Mouse (Mus musculus): ENCODE measurements at regions not wholly inside any gene's neighbourhood (a gene's known extent, or its start where the extent isn't known, plus 50 kb on each side); places are given as distances from the start of the nearest gene placed in this dataset.

DNA sequence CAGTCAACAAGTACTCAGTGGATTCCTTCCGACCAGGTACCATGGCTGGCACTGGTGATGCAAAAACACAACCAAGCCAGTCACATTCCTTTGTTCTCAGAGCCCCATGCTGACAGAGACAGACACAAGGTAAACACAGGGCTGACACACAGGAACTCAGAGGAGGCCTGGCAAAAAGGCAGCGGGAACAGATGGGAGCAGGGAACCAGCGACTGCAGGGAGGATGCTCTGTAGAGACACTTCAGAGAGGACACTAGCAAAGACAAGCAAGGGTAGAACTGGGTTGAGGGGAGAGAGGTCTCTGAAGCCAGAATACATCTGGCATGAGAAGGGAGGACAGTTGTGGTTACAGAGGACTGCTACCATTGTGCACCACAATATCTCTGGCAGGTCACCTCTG lies 133.6 kb downstream of the Tex36 start:
- DNase-seq, result no peak

DNA sequence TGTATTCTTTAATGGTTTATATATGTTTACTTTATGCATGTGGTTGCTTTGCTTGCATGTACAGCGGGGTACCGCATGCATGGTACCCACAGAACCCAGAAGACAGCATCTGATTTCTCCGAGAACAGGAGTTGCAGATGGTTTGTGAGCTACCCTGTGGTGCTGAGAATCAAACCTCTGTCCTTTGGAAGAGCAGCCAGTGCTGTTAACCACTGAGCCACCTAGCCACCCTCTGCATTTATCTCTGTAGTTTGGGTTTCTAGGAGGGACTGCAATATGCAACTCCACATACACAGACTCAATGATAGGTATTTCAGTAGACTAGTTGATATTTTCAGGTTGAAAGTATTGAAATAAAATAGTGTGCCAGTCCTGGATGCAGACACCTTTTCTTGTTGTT lies 134.4 kb downstream of the Tex36 start:
- no peak for DNase-seq

DNA sequence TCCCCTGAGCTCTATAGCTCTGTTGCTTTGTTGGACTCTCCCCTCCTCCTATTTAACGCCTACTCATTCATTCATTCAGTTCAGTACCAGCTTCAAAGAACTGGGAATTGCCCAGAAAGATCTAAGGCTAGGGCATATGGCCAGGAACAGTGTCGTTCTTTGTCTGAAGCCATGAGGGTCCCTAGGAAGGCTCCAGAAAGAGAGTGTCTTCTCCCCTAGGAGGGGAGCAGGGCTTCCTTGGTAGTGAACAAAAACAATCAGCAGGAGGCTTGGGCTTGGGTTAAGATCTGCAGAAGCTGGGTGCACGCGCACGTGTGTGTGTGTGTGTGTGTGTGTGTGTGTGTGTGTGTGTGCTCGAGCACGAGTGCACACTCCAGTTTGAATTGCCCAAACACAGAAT lies 142.7 kb downstream of the Tex36 start:
- no peak for DNase-seq

DNA sequence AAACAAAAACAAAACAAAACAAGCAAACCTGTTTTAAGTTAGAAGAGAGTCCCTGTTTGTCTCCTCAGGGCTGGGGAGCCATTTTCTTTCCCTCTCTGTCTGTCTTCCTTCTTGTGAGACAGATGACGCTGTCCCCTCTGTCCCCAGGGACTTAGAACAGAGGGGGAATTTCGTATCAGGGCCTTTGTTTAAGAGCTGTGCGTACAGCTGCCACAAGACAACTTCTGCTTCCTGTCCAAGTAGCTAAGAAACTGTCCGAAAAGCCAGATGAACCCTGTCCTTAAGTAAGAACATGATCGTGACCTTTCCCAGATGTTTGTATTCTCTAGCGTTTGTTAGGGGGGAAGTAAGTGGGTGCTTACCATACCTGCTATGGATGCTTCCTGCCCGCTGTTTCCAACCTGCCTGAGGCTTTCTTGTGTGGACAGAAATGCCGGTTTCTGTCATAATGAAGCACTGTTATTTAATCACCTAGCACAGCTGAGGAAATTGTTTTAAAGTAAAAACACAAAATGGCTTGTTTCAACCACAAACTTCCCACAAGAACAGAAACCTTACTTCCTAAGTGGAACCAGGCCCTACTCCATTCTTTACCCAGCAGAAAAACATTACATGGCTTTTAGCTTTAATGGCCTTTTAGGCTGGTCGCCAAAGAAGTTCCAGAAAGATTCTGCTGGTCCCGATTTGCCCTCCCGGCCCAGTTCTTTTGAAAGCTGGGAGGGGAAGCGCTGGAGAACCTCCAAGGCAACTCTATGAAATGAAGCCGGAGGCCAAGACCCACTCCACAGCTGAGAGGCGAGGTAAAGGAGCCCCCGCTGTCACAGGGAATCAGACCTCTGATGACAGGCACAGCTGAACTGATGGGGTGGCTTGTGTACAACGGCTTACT lies 144.3 kb downstream of the Tex36 start:
- DNase-seq, result no peak

DNA sequence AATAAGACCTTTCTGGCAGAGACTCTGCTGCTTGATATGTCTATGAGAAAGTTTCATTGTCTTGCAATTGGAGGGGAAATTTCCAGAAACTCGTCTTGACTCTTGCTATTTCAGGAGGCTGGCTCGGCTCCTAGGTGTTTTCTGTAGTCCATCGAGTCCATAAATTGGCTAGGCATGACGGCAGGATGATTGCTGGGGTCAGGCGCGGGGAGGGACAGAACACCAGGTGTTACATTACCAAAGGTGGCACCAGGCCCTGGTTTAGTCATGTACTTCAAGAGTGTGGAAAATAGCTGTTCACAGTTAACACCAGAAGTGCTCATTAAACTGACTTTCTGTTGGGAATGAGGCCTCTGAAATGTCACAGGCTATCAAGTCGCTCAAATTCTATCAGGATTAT lies 151.7 kb downstream of the Tex36 start:
- DNase-seq, result no peak

DNA sequence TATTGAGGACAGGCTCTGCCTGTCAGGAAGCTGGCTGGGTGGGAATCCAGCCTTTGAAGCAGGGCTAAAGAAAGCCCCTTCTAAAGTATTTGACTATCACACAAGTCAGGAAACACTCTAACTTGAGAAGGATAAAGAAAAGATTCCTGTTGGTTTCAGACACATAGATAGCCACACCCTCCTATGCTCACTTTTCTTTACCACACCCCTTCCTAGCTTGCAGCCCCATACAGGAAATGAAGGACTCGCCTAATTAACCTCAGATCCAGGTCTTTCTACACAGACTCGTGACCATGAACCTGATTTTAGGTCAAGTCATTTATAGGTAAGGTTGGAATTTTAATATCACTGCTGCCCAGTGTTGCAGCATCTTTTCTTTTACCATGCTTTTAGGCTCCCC lies 154.9 kb downstream of the Tex36 start:
- no peak for DNase-seq

DNA sequence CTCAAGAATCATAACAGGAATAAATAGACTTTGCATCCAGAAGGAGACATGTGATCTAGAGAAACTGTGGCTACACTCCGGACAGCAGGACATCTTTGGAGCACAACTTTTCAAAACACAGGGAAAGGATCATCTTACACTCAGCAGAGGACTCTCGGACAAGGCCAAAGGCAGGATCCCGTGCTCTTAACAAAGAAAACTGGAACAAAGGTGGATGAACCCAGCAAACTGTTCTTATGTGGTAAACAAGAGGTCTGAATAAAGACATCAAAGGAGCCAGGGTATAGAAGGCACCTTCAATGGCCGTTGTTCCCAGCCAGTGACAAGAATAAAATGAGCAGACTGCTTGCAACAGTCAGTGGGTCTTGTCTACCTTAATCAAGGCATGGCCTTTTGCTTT lies 160.3 kb downstream of the Tex36 start:
- DNase-seq, result no peak

DNA sequence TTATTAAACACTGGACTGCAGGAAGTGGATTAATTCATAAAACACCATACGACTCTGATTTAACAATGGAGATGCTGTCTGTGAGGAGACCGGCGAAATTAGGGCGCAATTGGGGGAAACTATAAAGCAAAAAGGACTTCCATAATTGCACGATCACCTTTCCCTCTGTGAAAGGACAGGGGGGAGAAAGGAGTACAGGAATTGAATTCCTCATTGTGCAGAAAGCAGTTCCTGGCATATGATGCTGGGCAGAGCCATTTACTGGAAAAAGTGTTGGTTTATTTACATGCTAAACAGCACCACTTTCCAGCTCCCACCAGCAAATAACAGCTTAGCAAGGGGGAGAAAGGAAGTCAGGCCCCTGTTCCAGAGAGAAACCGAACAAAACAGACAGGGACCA lies 160.8 kb downstream of the Tex36 start:
- DNase-seq, result no peak

DNA sequence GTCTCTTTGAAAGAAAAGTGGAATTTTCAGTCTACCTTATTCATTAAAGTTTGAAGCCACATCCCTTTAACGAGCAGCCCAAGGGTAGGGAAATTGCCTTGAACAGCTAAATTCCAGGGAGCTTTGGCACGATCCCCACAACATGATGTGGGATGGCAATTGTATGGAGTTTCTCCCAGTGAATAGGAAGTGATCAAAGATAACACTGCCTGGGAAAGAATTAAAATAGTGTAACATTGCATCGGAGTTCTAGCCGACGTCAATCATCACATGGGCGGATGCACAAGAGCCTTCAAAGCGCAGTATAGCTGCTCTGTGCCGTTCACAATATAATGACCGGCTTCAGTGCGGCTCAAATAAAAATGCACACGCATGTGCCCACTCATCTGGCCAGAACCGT lies 161.2 kb downstream of the Tex36 start:
- no peak for DNase-seq

DNA sequence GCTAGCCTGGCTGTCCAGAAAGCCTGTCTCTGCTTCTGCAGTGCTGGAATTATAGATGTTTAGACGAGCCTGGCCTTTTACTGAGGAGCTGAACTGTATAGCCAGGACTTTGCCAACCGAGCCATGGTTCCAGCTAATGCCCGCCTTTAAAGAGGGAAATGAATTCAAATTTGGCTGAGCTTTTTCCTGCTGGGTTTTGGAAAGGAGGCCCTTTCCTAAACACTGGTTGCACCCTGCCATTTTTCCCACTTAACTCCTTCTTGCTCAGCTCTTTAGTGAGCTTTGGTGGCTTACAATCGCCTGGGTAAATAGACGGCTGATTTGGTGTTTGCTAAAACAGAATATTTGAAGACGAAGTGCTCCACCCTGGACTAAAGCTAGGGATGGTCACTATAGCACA lies 161.9 kb downstream of the Tex36 start:
- DNase-seq, result no peak

DNA sequence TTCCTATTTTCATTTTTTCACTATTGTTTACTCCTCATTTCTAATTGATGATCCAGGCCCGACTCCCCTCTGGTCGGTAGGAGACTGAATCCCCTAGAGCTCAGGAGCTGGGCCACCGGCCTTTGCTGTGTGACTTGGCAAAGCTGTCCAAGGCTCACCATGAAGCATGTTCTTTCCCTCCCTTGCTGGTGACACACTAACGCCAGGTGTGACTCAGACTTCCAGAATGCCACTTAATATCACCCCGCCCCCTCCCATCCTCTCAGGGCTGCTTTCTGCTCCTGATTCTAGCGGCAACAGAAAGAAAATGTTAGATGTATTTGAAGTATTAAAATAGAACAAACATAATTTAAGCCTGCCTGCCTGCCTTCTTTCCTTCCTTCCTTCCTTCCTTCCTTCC lies 163.3 kb downstream of the Tex36 start:
- DNase-seq, result no peak

DNA sequence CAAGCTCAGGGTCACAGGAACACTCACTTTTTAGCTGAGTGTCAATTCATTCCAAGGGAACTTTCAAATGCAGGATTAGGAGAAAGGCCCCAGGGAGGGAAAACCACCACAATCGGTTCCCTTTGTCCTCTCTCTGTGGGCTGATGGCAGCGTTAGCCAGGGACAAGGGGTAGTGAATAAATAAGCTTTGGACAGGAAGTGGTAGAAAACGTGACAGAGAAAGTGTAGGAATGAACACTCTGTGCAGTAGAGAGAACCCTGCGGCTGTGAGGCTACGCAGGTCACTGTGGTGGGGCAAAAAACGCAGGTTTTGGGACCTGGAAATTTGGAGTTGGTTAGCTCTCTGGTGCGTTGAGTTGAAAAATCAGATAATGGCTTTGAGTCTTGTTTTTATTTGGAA lies 164.1 kb downstream of the Tex36 start:
- no peak for DNase-seq

DNA sequence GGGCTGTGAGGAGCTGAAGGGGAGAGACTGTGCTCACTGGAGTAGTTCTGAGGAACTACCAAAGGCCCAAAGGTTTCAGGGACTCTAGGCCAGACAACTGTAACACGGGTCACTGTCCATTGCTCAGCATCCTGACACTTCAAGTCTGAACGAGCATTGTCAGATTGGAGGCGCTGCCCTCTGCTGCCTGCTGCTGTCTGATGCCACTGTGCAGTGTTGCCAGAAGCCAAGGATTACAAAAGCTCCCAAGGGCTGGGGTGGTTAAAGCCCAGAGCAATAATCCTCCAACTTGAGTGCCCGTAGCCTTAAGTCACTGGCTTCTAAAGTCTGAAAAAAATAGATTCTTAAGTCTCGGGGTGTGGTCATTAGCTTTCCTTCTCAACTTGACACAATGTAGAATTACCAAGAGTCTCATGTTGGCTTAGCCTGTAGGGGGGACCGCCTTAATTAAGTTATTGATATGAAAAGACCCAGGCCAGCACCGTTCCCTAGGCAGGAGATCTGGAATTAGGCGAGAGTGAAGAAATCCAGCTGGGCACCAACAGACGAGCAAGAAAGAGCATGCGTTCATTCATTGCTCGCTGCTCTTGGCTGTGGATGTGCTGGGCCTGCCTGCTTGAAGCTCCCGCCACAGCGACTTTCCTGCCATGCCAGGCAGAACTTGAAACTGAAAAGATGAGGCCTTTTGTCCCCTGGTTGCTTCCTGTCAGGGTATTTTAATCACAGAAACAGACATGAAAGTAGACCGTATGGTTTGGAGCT lies 166.2 kb downstream of the Tex36 start:
- no peak for DNase-seq

DNA sequence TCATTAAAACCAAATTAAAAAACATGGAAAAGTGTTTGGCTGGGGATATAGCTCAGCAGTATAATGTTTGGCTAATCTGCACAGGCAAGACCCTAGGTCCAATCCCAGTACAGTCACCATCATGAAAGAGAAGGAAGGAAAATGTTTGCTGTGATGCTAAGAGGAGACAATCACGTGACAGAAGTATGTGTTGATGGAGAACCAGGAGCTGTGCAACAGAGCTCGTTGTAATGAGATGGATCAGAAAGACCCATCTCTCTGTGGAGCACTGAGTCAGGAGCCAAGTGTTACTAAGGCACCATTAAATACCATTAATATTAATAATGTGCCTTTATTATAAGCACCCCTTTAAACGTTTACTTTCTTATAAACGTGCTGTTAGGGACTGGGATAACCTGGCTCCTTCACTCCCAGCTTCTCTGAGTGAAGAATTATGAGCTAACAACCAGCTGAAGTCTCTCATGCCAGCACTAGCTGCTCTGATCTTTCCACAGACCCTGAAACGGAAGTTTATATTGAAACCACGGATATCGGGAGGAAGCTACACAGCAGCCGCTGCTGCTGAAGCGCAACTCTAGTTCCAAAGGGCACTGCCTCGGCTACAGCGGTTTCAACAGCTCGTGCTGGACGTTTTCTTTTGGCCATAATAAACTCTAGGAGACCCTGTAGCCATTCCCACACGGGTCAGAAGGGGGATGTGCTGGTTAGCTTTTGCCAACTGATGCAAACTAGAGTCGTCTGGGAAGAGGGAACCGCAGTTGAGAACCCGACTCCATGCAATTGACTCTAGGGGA lies 167.7 kb downstream of the Tex36 start:
- no peak for DNase-seq

DNA sequence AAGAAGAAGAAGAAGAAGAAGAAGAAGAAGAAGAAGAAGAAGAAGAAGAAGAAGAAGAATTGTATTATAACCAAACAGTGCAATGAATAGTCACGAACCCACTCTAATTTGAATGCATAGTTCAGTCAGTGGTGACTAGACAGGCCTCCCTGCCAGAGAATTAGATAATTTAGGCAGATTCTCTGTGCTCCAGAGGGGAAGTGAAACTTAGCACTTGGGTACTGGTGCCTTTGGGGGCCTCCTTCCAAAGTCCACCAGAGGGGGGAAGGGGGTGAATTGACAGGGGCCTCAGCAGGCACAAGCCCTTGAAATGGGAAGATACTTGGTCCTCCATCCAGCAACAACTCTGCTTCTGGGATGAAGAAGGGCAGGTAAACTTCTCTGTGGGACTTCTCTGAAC lies 169.6 kb downstream of the Tex36 start:
- no peak for DNase-seq

DNA sequence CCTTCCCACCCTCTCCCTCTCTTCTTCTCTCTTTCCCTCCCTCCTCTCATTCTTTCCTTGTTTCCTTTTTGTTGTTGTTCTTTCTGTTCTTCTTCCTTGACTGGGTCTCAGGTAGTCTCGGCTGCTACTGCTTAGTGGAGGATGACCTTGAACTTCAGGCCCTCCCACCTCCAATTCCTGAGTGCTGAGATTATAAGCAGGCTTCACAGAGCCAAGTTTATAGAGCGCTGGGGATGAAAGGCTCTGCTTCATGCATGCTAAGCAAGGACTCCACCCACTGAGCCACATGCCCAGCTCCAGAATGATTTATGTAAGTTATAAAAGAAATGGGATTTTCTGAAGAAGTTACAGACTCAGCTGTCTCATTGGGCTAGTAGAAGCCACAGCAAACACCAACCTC lies 199.9 kb downstream of the Tex36 start:
- DNase-seq, result no peak

DNA sequence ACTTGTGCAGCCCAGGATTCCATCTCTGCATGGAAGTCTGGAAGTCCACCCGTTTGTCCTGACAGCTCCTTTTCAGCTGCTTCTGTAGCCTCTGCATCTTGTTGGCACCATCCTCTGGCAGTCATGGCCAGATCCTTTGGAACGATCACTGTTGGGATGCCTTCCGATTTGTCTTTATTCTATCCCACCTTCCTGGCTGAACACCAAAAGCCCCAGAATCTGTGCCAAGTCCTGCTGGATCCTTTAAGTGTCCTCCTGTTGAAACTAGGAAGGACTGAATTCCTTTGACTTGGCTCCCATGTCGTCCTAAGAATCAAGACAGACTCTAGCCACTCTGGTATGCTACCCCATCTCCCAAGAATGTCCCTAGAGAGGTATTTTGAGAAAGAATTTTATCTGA lies 201.3 kb downstream of the Tex36 start:
- DNase-seq, result no peak

DNA sequence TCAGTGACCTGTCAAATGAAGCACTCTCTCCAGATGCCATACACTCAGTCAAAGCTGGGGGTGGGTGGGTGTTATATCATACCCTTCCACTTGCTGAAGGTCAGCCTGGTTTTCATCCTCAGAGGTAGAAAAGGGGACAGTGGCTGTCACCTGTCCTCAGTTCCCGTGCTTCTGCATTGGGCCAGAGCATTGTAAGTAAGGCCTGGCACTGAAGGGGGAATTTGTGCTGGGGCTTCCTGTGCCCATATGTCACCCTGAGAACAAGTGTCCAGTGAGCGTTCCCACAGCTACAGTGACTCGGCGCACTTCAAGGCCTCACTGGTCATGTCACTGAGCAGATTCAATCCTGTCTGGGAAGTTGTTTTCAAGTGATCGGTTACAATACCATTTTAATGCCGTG lies 213.2 kb downstream of the Tex36 start:
- no peak for DNase-seq

DNA sequence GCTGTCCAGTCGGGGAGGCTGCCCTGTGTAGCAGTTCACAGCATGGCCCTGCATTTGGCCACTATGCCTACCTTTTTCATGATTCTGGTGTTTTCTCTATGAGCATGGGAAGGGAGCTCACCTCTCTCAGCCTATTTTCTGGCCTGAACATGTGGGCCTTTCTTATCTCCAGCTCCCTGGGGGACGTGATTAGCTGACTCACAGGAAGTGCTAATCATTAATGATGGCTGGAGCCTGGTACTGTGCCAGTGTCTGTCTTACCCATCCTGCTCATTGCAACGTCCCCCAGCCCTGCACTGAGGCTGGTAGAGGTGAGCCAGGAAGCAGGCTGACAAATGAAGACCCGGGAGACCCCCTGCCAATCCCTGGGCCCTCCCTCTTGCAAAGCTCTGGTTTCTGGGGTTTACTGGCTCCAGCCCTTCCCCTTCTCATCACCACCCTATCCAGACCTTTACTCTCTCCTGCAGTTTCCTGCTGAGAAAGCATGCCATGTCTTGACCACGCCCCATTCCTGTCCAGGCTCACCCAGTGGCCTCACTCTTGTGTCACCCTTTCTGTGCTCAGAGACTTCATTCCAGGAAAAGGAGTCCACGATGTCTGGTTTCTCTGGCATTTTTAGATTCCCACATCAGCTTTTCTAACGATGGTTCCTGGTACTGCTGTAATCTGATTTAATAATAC lies 219.8 kb downstream of the Tex36 start:
- DNase-seq, result no peak

DNA sequence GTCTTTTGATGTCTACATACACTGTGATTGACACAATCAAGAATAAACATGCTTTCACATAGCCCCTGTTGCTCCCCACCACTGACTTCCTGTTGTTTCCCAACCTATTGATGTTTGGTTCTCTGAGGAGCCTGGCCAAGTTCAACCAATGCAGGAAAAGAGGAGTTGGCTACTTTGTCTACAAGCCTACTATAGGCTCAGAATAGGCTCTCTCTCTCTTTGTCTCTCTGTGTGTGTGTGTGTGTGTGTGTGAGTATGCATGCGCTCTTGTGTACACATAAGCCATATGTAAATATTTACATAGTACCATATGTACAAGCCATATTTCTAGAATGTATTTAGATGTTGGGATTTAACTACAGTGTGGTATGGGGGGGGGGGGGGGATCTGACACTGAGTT lies 222.6 kb downstream of the Tex36 start:
- DNase-seq, result no peak

DNA sequence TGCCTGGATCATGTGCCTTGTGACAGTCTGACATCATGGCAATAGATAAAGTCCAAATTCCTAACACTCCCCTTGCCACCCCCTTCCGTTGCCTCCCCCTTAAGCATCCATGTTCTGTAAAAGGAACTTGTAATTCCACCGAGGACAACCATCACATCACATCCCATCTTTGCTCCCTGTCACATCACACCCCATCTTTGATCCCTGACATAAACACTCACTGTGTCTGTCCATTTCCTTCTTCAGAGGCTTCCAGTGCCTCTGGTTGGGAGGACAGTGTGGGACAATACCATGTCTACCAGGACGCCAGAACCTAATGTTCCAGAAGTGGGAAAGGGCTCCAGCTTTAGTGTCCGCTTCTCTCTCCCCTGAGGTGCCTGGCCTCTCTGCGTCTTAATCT lies 223.6 kb downstream of the Tex36 start:
- DNase-seq, result no peak

DNA sequence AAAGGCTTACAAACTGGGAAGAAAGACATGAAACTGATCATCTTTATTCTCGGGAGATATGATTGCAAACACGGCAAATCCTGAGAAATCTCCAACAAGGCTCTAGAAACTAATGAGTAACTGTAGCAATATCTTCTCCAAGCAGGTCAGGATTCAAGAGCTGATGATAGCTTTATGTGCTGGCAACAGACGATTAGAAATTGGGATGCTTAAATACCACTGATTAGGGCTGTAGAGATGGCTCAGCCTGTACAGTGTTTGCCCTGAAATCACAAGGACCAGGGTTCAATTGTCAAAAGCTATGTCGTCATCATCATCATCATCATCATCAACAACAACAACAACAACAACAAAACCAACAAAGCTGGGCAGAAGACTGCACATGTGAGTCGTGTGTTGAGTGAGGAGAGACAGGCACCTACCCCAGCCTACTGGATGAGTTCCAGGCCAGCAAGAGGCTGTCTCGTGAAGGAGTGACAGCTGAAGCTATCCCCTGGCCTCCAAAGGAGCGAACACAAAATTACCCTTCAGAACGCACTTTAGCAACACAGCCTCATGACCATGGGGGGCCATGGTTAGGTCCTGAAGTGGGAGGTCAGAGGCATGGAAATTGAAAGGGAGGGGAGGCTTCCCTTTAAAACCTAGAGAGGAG lies 225.0 kb downstream of the Tex36 start:
- no peak for DNase-seq

Data from adrenal gland, adult 8-10 months (tissue).